Mouse (Mus musculus): ENCODE results near the gene Adamtsl4. TPM values are rescaled to one million over a fixed set of nuclear protein-coding genes. Genes with fewer than 3 reads are reported as not detected.

Adamtsl4 gene
- total RNA-seq, 2 experiments from 2014 or later = 25.9 to 30.8 TPM

- DNase-seq (ENCODE audit: low spot score) = no peak
Measured at GRCm38 (mm10) chr3:95639694-95640093, 48.0 kb downstream of the Adamtsl4 start.

- no peak for DNase-seq (ENCODE audit: low spot score)
Measured at GRCm38 (mm10) chr3:95636072-95636471, 51.6 kb downstream of the Adamtsl4 start.

- DNase-seq (ENCODE audit: low spot score) = no peak
Measured at GRCm38 (mm10) chr3:95635636-95636035, 52.1 kb downstream of the Adamtsl4 start.

- DNase-seq (ENCODE audit: low spot score) = no peak
Measured at GRCm38 (mm10) chr3:95632648-95633588, 54.8 kb downstream of the Adamtsl4 start.

GRCm38 (mm10) chr3:95631304-95631703 lies 56.4 kb downstream of the Adamtsl4 start:
- no peak for DNase-seq (ENCODE audit: low spot score)

- DNase-seq (ENCODE audit: low spot score) = no peak
Measured at GRCm38 (mm10) chr3:95630856-95631255, 56.9 kb downstream of the Adamtsl4 start.

GRCm38 (mm10) chr3:95629755-95630154 lies 58.0 kb downstream of the Adamtsl4 start:
- DNase-seq (ENCODE audit: low spot score) = peak; percentile 24

GRCm38 (mm10) chr3:95627763-95628162 lies 60.0 kb downstream of the Adamtsl4 start:
- no peak for DNase-seq (ENCODE audit: low spot score)

Small RNAs within 50 kb of the gene (microRNA-seq; reads per million reads assigned to microRNA genes)
- not detected for gene Mir7014

Other genes with a start within 250 kb of the Adamtsl4 start
- 1 to 10 TPM; 3.2 to 4.6 TPM for gene Ctsk, start 188.7 kb downstream of the Adamtsl4 start, total RNA-seq (2021)
- gene Ctss, start 161.1 kb downstream of the Adamtsl4 start, total RNA-seq (2021) = 1 to 10 TPM; 2.2 to 4.0 TPM
- gene Hormad1, start 128.2 kb downstream of the Adamtsl4 start, total RNA-seq (2021) = not detected
- 10 to 100 TPM; 10.3 to 11.1 TPM for gene Golph3l, start 99.0 kb downstream of the Adamtsl4 start, total RNA-seq (2021)
- gene Ensa, start 62.9 kb downstream of the Adamtsl4 start, total RNA-seq (2021) = 100 to 1,000 TPM in 1 of 2 experiments, 10 to 100 TPM in 1; 95.9 to 106 TPM
- 10 to 100 TPM; 96.0 to 99.4 TPM for gene Mcl1, start 29.1 kb downstream of the Adamtsl4 start, total RNA-seq (2021)
- gene Ecm1, start 51.7 kb upstream of the Adamtsl4 start, total RNA-seq (2021) = 10 to 100 TPM; 15.5 to 30.3 TPM
- 10 to 100 TPM; 25.7 to 26.7 TPM for gene Tars2, start 72.3 kb upstream of the Adamtsl4 start, total RNA-seq (2021)
- gene Rprd2, start 130.9 kb upstream of the Adamtsl4 start, total RNA-seq (2021) = 10 to 100 TPM; 33.2 to 37.4 TPM
- 10 to 100 TPM; 16.6 to 16.9 TPM for gene Prpf3, start 168.0 kb upstream of the Adamtsl4 start, total RNA-seq (2021)
- 100 to 1,000 TPM; 317 to 349 TPM for gene Mrps21, start 183.6 kb upstream of the Adamtsl4 start, total RNA-seq (2021)
- gene Ciart, start 194.3 kb upstream of the Adamtsl4 start, total RNA-seq (2021) = 1 to 10 TPM; 3.5 to 6.3 TPM
- gene BC028528, start 204.1 kb upstream of the Adamtsl4 start, total RNA-seq (2021) = 1 to 10 TPM; 1.7 to 2.2 TPM
- gene Aph1a, start 206.1 kb upstream of the Adamtsl4 start, total RNA-seq (2021) = 10 to 100 TPM; 41.0 to 50.4 TPM
- 10 to 100 TPM; 54.2 to 76.9 TPM for gene Car14, start 216.8 kb upstream of the Adamtsl4 start, total RNA-seq (2021)
- 10 to 100 TPM; 75.9 to 97.2 TPM for gene Anp32e, start 241.3 kb upstream of the Adamtsl4 start, total RNA-seq (2021)